Mouse (Mus musculus) MEL (cell line): Measurements from ENCODE around the gene Hmg20a. TPM values are rescaled to one million over a fixed set of nuclear protein-coding genes. Genes with fewer than 3 reads are reported as not detected.

Source experiments
- DNase-seq: peaks from one replicate; pipeline ENCODE4 v3.0.0; 2011; ENCODE audit warnings: low read depth, low spot score
- H3K27ac ChIP-seq: 2 replicates; pipeline ENCODE4 v1.5.1; 2012; ENCODE audit warnings: low read depth, mild to moderate bottlenecking, control low read depth, low read length, moderate library complexity; ENCODE audit not compliant: control insufficient read depth
- H3K27me3 ChIP-seq, 2 experiments: fragments of 150-350 bp in 1 of 2; sonication (generic) in 1 of 2; 2 replicates each; pipeline ENCODE4 v1.6.1; 2012; ENCODE audit warnings: low read length in 2 of 2, mild to moderate bottlenecking in 2 of 2, improper control_type of control experiment in 1 of 2, moderate library complexity in 1 of 2; ENCODE audit not compliant: insufficient read depth in 2 of 2, control insufficient read depth in 1 of 2
- H3K36me3 ChIP-seq, 2 experiments: 2 replicates each; pipeline ENCODE4 v1.6.1; 2012 to 2014; ENCODE audit warnings: low read length in 2 of 2, improper control_type of control experiment in 1 of 2, inconsistent platforms in 1 of 2, mild to moderate bottlenecking in 1 of 2; ENCODE audit not compliant: insufficient read depth in 2 of 2, control insufficient read depth in 1 of 2
- H3K4me1 ChIP-seq, 2 experiments: fragments of 150-350 bp in 1 of 2; sonication (generic) in 1 of 2; 2 replicates each; pipeline ENCODE4 v1.6.1; 2012; ENCODE audit warnings: low read length in 2 of 2, improper control_type of control experiment in 1 of 2, mild to moderate bottlenecking in 1 of 2; ENCODE audit not compliant: insufficient read depth in 2 of 2, control insufficient read depth in 1 of 2
- H3K4me3 ChIP-seq, 2 experiments: fragments of 150-350 bp in 1 of 2; sonication (generic) in 1 of 2; 2 replicates each; pipeline ENCODE4 v1.5.1; 2012; ENCODE audit warnings: low read depth in 2 of 2, low read length in 2 of 2, mild to moderate bottlenecking in 2 of 2, moderate library complexity in 2 of 2, control low read depth in 1 of 2, improper control_type of control experiment in 1 of 2; ENCODE audit not compliant: control insufficient read depth in 1 of 2, insufficient read depth in 1 of 2
- H3K79me2 ChIP-seq: 2 replicates; pipeline ENCODE4 v1.6.1; 2012; ENCODE audit warnings: mild to moderate bottlenecking, low read length, moderate library complexity; ENCODE audit not compliant: control insufficient read depth, poor library complexity, insufficient read depth
- H3K9ac ChIP-seq: 2 replicates; pipeline ENCODE4 v1.6.1; 2012; ENCODE audit warnings: low read depth, mild to moderate bottlenecking, control low read depth, low read length, moderate library complexity; ENCODE audit not compliant: control insufficient read depth, poor library complexity, severe bottlenecking
- H3K9me3 ChIP-seq: fragments of 150-350 bp; sonication (generic); replicated peaks from 2 replicates; pipeline ENCODE4 v1.6.1; 2012; ENCODE audit warnings: mild to moderate bottlenecking, low read length, improper control_type of control experiment, moderate library complexity; ENCODE audit not compliant: insufficient read depth
- CHD1 ChIP-seq: IDR thresholded peaks from 2 replicates; pipeline ENCODE4 v1.6.1; 2012; ENCODE audit warnings: low read depth, mild to moderate bottlenecking, inconsistent platforms, low read length, improper control_type of control experiment
- CTCF ChIP-seq, 3 experiments: IDR thresholded peaks in 2 of 3; conservative IDR thresholded peaks in 1 of 3; 2 replicates each; pipeline ENCODE4 v1.5.1; 2011 to 2012; ENCODE audit warnings: low read length in 3 of 3, low read depth in 2 of 3, mild to moderate bottlenecking in 2 of 3, improper control_type of control experiment in 1 of 3, inconsistent platforms in 1 of 3, mixed read lengths in 1 of 3, moderate library complexity in 1 of 3; ENCODE audit not compliant: control insufficient read depth in 1 of 3, insufficient read depth in 1 of 3, poor library complexity in 1 of 3, severe bottlenecking in 1 of 3
- HCFC1 ChIP-seq: IDR thresholded peaks from 2 replicates; pipeline ENCODE4 v1.6.1; 2012; ENCODE audit warnings: low read depth, mild to moderate bottlenecking, inconsistent platforms, low read length, improper control_type of control experiment, moderate library complexity
- MAFK ChIP-seq: IDR thresholded peaks from 2 replicates; pipeline ENCODE4 v1.6.1; 2011; ENCODE audit warnings: low read depth, mild to moderate bottlenecking, low read length, improper control_type of control experiment, borderline replicate concordance
- MAX ChIP-seq: IDR thresholded peaks from 2 replicates; pipeline ENCODE4 v1.6.1; 2011; ENCODE audit warnings: low read length, improper control_type of control experiment
- MXI1 ChIP-seq: IDR thresholded peaks from 2 replicates; pipeline ENCODE4 v1.6.1; 2011; ENCODE audit warnings: mild to moderate bottlenecking, low read depth, low read length, improper control_type of control experiment
- MYB ChIP-seq: IDR thresholded peaks from 2 replicates; pipeline ENCODE4 v1.6.1; 2011; ENCODE audit warnings: mild to moderate bottlenecking, low read depth, low read length, improper control_type of control experiment
- NELFE ChIP-seq: IDR thresholded peaks from 2 replicates; pipeline ENCODE4 v1.6.1; 2011; ENCODE audit warnings: low read depth, low read length, improper control_type of control experiment
- POLR2AphosphoS2 ChIP-seq: IDR thresholded peaks from 2 replicates; pipeline ENCODE4 v1.6.1; 2011; ENCODE audit warnings: low read length, improper control_type of control experiment
- RAD21 ChIP-seq: IDR thresholded peaks from 2 replicates; pipeline ENCODE4 v1.6.1; 2011; ENCODE audit warnings: mild to moderate bottlenecking, low read depth, low read length, improper control_type of control experiment
- RCOR1 ChIP-seq: IDR thresholded peaks from 2 replicates; pipeline ENCODE4 v1.6.1; 2012; ENCODE audit warnings: low read depth, mild to moderate bottlenecking, inconsistent platforms, low read length, improper control_type of control experiment
- SIN3A ChIP-seq: IDR thresholded peaks from 2 replicates; pipeline ENCODE4 v1.6.1; 2012; ENCODE audit warnings: low read length, improper control_type of control experiment, inconsistent platforms
- SMC3 ChIP-seq: IDR thresholded peaks from 2 replicates; pipeline ENCODE4 v1.6.1; 2011; ENCODE audit warnings: low read depth, low read length, improper control_type of control experiment
- USF1 ChIP-seq: IDR thresholded peaks from 2 replicates; pipeline ENCODE4 v1.6.1; 2014; ENCODE audit warnings: low read depth, mild to moderate bottlenecking, inconsistent platforms, low read length, improper control_type of control experiment, moderate library complexity
- ZMIZ1 ChIP-seq: IDR thresholded peaks from 2 replicates; pipeline ENCODE4 v1.6.1; 2012; ENCODE audit warnings: low read depth, mild to moderate bottlenecking, inconsistent platforms, low read length, improper control_type of control experiment, moderate library complexity
- polyA plus RNA-seq, 2 experiments: library from polyadenylated mRNA; stranded (reverse) in 1 of 2; unstranded in 1 of 2; fragments of >175 nt in 1 of 2; fragments of >200 nt in 1 of 2; gene quantifications; 2 replicates each; pipeline versions ENCODE4 v1.2.1 to v1.2.4; 2012; ENCODE audit warnings: low replicate concordance in 2 of 2, low read depth in 1 of 2; ENCODE audit not compliant: insufficient read length in 2 of 2, insufficient read depth in 1 of 2, missing spikeins in 1 of 2
- total RNA-seq: library from RNA; depleted of rRNA; stranded (reverse); fragments of 300-350 nt; gene quantifications from 2 replicates; pipeline ENCODE4 v1.2.3, GENCODE M21; 2012

Gene Hmg20a
- total and polyA plus RNA-seq, 3 experiments: 12.6 to 23.6 TPM; not detected in 1

DNA sequence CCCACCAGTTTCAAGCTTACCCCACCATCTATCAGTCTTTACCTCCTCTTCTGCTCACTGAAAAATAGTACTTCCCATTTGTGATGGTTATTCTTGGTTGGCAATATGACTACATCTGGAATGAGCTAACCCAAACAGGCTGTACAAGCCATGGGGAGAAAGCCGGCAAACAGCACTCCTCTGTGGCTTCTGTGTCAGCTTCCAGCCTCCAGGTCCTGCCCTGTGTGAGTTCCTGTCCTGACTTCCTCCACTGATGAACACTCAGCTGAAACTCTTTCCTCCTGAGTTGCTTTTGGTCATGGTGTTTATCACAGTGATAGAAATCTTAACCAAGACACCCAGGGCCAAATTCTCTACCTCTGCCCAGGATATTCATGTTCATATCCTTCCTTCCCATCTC lies 5.7 kb upstream of the Hmg20a start:
- Histone ChIP-seq H3K9ac (no peak overlapping the region), H3K4me1 (peaks cover 20 to 29% of the 10 kb centered on the region in 2 experiments), H3K27me3 (no peaks in the 10 kb centered on the region), H3K36me3 (peaks cover 0 to 50% of the 10 kb centered on the region in 2 experiments; a peak in 2 of 4 replicates)
- TF ChIP-seq HCFC1 (no peak), MXI1 (no peak), SIN3A (no peak)
- TF ChIP-seq, all 39 proteins: peak for 0
- H3K27ac ChIP-seq: no peak overlapping the region
- no peaks in the 10 kb centered on the region for H3K9me3 ChIP-seq
- DNase-seq: no peak
- peaks cover 23% of the 10 kb centered on the region for H3K79me2 ChIP-seq
- H3K4me3 ChIP-seq: no peak overlapping the region

- H3K9ac ChIP-seq: no peak overlapping the region
- no peaks in the 10 kb centered on the region for H3K27me3 ChIP-seq
- peaks cover 22% of the 10 kb centered on the region for H3K79me2 ChIP-seq
- H3K9me3 ChIP-seq: no peaks in the 10 kb centered on the region
- DNase-seq: peak; percentile 51
- H3K4me3 ChIP-seq: no peak overlapping the region
- no peak overlapping the region for H3K27ac ChIP-seq
- peaks cover 0 to 45% of the 10 kb centered on the region in 2 experiments; a peak in 2 of 4 replicates for H3K36me3 ChIP-seq
- no peak for TF ChIP-seq USF1
- TF ChIP-seq CTCF (IDR thresholded peaks at IDR 0.05 in 2 of 3, conservative IDR thresholded peaks at IDR 0.05 in 1 of 3; ENCODE audit: control insufficient read depth in 1 of 3, insufficient read depth in 1 of 3, low read depth in 2 of 3, low read length in 3 of 3, poor library complexity in 1 of 3, severe bottlenecking in 1 of 3): peak; percentile 23 to 44 (median 35); a peak in 4 of 6 replicates
- peak; percentile 45 for TF ChIP-seq RAD21
- TF ChIP-seq SMC3: peak; percentile 40; the same call in 1 of the 2 replicates
- H3K4me1 ChIP-seq: peaks cover 19 to 29% of the 10 kb centered on the region in 2 experiments
These were observed 4.1 kb upstream of the Hmg20a start for GRCm38 (mm10) chr9:56414322-56414721.

DNA sequence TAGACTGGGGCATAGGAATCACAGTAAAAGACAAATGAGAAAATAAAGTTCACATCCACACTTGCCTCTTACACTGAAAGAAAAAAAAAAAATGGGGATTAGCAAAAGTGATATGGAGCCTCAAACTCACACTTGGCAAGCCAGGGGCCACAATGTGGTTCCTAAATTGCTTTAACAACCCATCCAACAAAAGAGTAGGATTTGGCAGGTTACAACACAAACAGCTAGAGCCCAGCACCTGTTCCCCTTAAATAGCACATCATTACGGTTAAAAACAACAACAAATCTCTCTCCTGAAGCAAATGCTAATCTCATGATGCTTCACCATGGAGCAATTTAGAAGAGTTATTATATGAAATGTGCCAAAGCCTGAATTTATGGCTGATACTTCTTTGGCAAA lies 3.0 kb upstream of the Hmg20a start:
- no peaks in the 10 kb centered on the region for H3K27me3 ChIP-seq
- no peak for DNase-seq
- no peak overlapping the region; a peak in 1 of 4 replicates for H3K4me3 ChIP-seq
- H3K4me1 ChIP-seq: peaks cover 13 to 21% of the 10 kb centered on the region in 2 experiments
- peaks cover 0 to 39% of the 10 kb centered on the region in 2 experiments; a peak in 2 of 4 replicates for H3K36me3 ChIP-seq
- no peak overlapping the region for H3K9ac ChIP-seq
- no peaks in the 10 kb centered on the region for H3K9me3 ChIP-seq
- H3K27ac ChIP-seq: no peak overlapping the region
- H3K79me2 ChIP-seq: peaks cover 21% of the 10 kb centered on the region
- TF ChIP-seq MYB: no peak
- TF ChIP-seq RCOR1: no peak
- TF ChIP-seq MAFK: no peak
- TF ChIP-seq POLR2AphosphoS2: no peak
- no peak for TF ChIP-seq MAX
- no peak for TF ChIP-seq USF1
- no peak for TF ChIP-seq ZMIZ1
- TF ChIP-seq CHD1: no peak
- no peak for TF ChIP-seq NELFE
